Mouse (Mus musculus) E14TG2a.4 (cell line): ENCODE results near the gene Atad3a.

Experiments
- CTCF ChIP-seq: conservative IDR thresholded peaks from 2 replicates; pipeline ENCODE4 v1.5.1; 2014; ENCODE audit warnings: low read length
- NANOG ChIP-seq: IDR thresholded peaks from 2 replicates; pipeline ENCODE4 v1.6.1; 2014; ENCODE audit warnings: borderline replicate concordance, low read length, mixed read lengths

DNA sequence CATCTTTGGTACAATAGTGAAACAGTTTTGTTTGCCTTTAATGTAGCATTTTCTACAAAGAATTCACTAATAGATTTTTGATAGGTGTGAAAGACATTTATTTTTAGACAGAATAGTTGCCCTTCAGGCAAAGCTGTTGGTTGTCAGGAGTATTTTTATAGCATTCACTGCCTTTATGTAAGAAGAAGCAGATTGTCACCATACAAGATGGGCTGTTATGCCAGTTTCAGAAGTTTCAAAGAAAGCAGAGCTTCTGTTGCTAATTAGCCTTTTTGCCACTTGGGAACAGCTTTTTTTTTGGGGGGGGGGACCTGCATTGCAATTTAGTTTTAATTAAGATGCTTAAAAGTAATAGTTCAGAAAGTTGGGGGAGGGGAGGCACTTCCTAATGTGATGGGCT is 51.9 kb downstream of the Atad3a start:
- no peak for TF ChIP-seq NANOG
- no peak for TF ChIP-seq CTCF
